Mouse (Mus musculus) forebrain, embryonic 13.5 days (tissue): ENCODE measurements at regions not wholly inside any gene's neighbourhood (a gene's known extent, or its start where the extent isn't known, plus 50 kb on each side); places are given as distances from the start of the nearest gene placed in this dataset.
"Not testable (repeated sequence)": the region's sequence is repeated elsewhere in the genome, so short reads cannot be mapped to it uniquely, and the experiment has no call there.

Experiments used
- ATAC-seq: fragments of 200-750 bp; cut with Nextera tagmentation; 2 replicates; pipeline ENCODE4 v1.8.0; 2017
- H3K27ac ChIP-seq: fragments of 300-500 bp; sonication (generic); 2 replicates; pipeline ENCODE4 v1.5.1; 2015; ENCODE audit warnings: inconsistent platforms, mild to moderate bottlenecking, moderate library complexity
- H3K27me3 ChIP-seq: fragments of 300-500 bp; sonication (generic); 2 replicates; pipeline ENCODE4 v1.6.1; 2015; ENCODE audit warnings: mild to moderate bottlenecking, inconsistent platforms
- H3K36me3 ChIP-seq: fragments of 300-500 bp; sonication (generic); 2 replicates; pipeline ENCODE4 v1.6.1; 2015; ENCODE audit warnings: mild to moderate bottlenecking, inconsistent platforms; ENCODE audit not compliant: poor library complexity, severe bottlenecking
- H3K4me1 ChIP-seq: fragments of 300-500 bp; sonication (generic); 2 replicates; pipeline ENCODE4 v1.6.1; 2015; ENCODE audit warnings: inconsistent platforms
- H3K4me2 ChIP-seq: fragments of 300-500 bp; sonication (generic); 2 replicates; pipeline ENCODE4 v1.6.1; 2015; ENCODE audit warnings: inconsistent platforms, mild to moderate bottlenecking, moderate library complexity
- H3K4me3 ChIP-seq: fragments of 300-500 bp; sonication (generic); 2 replicates; pipeline ENCODE4 v1.5.1; 2015; ENCODE audit warnings: mild to moderate bottlenecking, inconsistent platforms
- H3K9ac ChIP-seq: fragments of 300-500 bp; sonication (generic); 2 replicates; pipeline ENCODE4 v1.6.1; 2015; ENCODE audit warnings: mild to moderate bottlenecking, inconsistent platforms
- H3K9me3 ChIP-seq: fragments of 300-500 bp; sonication (generic); replicated peaks from 2 replicates; pipeline ENCODE4 v1.6.1; 2016; ENCODE audit warnings: inconsistent platforms
- WGBS: fragments of 180-500 bp; shearing (Covaris S2); methylation state at CpG from one replicate; pipeline ENCODE4 v1.1.7; 2015; 5-methylcytosine and 5-hydroxymethylcytosine counted together

DNA sequence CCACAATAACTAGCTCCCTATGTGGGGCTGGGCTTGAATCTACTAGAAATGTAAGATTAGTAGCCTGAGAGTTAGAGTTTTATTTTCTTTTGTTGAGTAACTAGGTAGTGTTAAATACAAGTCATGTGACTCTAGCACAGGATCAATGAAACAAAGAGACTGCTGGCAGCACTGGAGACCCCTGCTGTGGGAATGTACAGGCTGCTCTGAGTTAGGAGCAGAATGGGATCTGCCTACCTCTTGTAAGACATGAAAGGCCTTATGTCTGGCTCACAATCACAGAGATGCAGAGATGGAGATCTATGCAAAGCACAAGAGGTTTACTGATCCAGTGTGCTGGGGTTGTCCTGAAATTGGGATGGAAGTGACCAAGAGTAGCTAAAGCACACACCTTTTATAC lies 193.9 kb upstream of the Kcnmb2 start:
- H3K36me3 ChIP-seq, H3K9ac ChIP-seq, H3K27me3 ChIP-seq, H3K4me3 ChIP-seq, H3K4me2 ChIP-seq, H3K27ac ChIP-seq, H3K9me3 ChIP-seq, H3K4me1 ChIP-seq: not testable (repeated sequence)
- peak; percentile 45; the same call in 1 of the 2 replicates for ATAC-seq

DNA sequence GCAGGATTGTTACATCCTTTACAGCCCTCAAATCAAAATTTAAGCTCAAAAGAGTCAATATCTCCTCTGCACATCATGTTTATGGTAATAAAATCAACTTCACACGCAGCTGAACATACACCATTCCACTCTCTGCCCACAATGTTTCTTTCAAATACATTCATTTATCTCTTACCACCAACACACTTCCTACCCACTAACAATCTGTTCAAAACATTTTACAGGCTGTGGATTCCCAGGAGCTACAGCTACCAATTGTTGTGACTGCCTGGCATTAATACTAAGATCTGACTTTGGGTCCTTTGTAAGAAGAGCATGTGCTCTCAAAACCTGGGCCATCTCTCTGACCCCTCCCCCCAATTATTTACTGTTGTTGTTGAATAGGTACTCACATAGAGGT lies 161.0 kb upstream of the Kcnmb2 start:
- Histone ChIP-seq H3K36me3 (no peaks in the 10 kb centered on the region), H3K9me3 (no peaks in the 10 kb centered on the region; the same call in 1 of the 2 replicates), H3K9ac (no peak overlapping the region), H3K4me3 (no peak overlapping the region), H3K4me1 (no peaks in the 10 kb centered on the region), H3K4me2 (no peak overlapping the region), H3K27ac (no peak overlapping the region), H3K27me3 (no peaks in the 10 kb centered on the region)
- 76% methylated on average over 1 of the region's 1 CpGs for WGBS
- ATAC-seq, result no peak

DNA sequence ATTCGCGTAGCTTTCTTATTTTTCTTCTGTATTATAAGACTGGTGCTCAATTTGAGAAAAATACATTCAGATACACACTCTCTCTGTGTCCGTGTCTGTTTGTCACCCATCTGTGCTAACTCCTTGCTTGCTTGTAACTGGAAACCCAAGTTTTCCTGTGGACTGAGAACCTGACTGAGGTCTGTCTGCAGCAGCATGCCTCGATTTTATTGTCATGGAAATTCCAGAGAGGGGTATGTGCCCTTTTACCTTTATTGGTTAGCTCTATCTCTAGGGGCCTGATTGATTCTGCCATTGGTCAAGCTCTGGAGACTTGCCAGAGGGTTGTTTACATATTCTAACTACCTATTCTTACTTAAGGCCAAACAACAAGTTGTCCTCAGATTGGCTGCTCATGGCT lies 146.4 kb upstream of the Kcnmb2 start:
- ATAC-seq, result no peak
- WGBS, result 83% methylated on average over 4 of the region's 4 CpGs
- H3K4me2 ChIP-seq, result no peak overlapping the region

DNA sequence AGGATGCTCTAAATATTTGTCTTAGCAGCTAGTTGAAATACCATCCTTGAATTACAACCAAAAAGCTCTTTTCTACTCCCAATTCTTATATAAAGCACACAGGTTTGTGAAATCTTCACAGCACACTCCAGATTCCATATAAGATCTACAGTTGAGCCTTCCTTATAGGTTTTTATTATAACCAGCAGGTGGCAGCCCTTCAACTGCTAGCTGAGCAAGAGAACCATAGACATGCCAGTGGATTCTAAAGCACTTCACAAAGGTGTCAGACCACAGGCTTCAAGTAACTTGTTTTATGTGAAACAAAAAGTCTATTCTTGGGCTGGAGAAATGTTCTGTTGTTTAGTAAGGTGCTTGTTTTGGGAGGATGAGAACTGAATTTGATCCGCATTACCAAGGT lies 133.1 kb upstream of the Kcnmb2 start:
- no peaks in the 10 kb centered on the region for H3K27me3 ChIP-seq
- no peak overlapping the region for H3K27ac ChIP-seq
- no peak overlapping the region for H3K4me3 ChIP-seq
- no peaks in the 10 kb centered on the region for H3K36me3 ChIP-seq
- 89% methylated on average over 1 of the region's 1 CpGs for WGBS
- no peaks in the 10 kb centered on the region for H3K4me1 ChIP-seq
- no peak overlapping the region for H3K4me2 ChIP-seq
- H3K9ac ChIP-seq, result no peak overlapping the region
- H3K9me3 ChIP-seq, result no peaks in the 10 kb centered on the region
- no peak for ATAC-seq

More for the DNA sequence above, 146.4 kb upstream of the Kcnmb2 start:
- H3K9ac ChIP-seq, result no peak overlapping the region
- H3K9me3 ChIP-seq, result no peaks in the 10 kb centered on the region; the same call in 1 of the 2 replicates
- no peak overlapping the region for H3K27ac ChIP-seq
- H3K4me3 ChIP-seq, result no peak overlapping the region
- H3K36me3 ChIP-seq, result no peaks in the 10 kb centered on the region
- no peaks in the 10 kb centered on the region for H3K4me1 ChIP-seq
- H3K27me3 ChIP-seq, result no peaks in the 10 kb centered on the region

DNA sequence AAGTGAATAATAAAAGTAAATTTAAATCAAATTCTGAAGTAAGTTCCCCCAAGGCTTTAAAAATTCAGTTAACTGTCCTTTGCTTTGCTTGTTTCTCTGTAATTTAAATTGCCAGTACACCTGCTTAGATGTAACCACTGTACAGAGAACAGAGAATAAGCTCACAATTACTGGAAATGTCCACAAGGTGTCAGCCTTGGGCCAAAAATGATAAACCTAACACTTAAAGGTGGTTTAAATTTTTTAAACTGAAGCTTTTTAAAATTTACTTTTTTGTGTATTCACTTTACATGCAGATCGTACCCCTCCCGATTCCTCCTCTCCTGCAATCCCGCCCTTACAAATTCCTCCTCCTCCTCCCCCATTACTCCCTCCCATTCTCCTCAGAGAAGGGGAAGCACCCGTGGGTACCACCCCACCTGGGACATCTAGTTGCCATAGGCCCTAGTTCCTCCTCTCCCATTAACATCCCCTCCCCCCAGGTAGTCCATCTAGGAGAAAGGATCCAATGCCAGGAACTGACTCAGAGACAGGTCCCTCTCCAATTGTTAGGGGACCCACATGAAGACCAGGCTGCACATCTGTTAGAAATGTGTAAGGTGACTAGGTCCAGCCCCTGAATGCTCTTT lies 111.9 kb upstream of the Kcnmb2 start:
- no peak overlapping the region for H3K27ac ChIP-seq
- H3K36me3 ChIP-seq, result no peaks in the 10 kb centered on the region
- H3K9me3 ChIP-seq, result no peaks in the 10 kb centered on the region
- ATAC-seq, result peak; percentile 81
- no peaks in the 10 kb centered on the region for H3K27me3 ChIP-seq
- no peak overlapping the region for H3K4me3 ChIP-seq
- H3K4me2 ChIP-seq, result no peak overlapping the region
- no peaks in the 10 kb centered on the region for H3K4me1 ChIP-seq
- WGBS, result 32% methylated on average over 4 of the region's 4 CpGs
- no peak overlapping the region for H3K9ac ChIP-seq

DNA sequence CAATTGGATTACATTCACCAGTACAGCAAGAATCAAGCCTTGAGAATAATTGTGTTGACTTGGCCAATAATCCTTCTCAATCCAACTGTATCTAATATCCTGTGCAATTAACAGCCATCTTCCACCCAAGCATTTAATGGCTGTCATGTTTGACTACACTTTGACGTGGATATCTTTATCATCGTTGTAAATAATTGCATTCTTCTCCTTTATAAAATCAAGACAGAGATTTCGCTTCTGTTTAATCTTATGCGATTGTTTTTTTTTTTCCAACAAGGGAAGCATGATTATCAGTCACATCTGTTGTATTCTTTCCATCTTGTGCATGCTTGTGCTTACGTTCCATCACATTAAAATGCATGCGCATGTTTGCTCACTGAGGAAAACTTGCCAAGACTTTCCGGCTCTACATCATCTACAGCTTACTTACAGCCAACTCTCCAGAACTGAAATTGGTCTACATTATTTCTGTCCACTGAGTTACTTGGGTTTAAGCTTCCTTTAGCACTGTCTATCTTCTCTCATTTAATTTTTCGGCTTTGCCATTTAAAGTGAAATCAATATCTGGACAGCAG lies 108.8 kb upstream of the Kcnmb2 start:
- Histone ChIP-seq H3K4me1 (no peaks in the 10 kb centered on the region), H3K9me3 (no peaks in the 10 kb centered on the region), H3K27ac (no peak overlapping the region), H3K4me2 (no peak overlapping the region), H3K9ac (no peak overlapping the region), H3K27me3 (no peaks in the 10 kb centered on the region), H3K4me3 (no peak overlapping the region), H3K36me3 (no peaks in the 10 kb centered on the region)
- no peak for ATAC-seq
- 83% methylated on average over 8 of the region's 8 CpGs for WGBS

DNA sequence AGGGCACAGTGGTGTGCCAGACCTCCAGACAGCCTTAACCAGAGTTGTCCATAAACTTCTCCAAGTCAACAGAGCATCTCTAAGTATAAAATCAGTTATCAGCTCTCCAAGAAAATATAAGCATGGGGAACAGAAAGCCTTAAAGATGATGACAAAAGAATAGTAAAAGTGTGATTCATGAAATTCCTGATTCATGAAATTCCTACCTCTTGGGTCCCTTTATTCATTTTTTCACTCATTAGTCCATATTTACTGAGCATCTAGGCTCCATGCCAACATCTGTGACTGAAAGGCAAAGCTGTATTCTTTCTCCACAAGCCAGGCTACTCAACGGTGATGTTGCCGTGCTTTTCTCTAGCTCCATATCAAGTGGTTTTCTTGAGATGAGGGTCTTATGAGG lies 105.7 kb upstream of the Kcnmb2 start:
- Histone ChIP-seq H3K36me3 (no peaks in the 10 kb centered on the region), H3K9ac (no peak overlapping the region), H3K4me3 (no peak overlapping the region), H3K4me2 (no peak overlapping the region), H3K9me3 (no peaks in the 10 kb centered on the region), H3K27me3 (no peaks in the 10 kb centered on the region), H3K4me1 (no peaks in the 10 kb centered on the region), H3K27ac (no peak overlapping the region)
- WGBS, result 81% methylated on average over 2 of the region's 2 CpGs
- ATAC-seq, result no peak

- WGBS, result 88% methylated on average over 4 of the region's 4 CpGs
- ATAC-seq, result no peak
- H3K9ac ChIP-seq, result no peak overlapping the region
- no peak overlapping the region for H3K4me2 ChIP-seq
- no peak overlapping the region for H3K4me3 ChIP-seq
- no peaks in the 10 kb centered on the region for H3K4me1 ChIP-seq
- H3K36me3 ChIP-seq, result no peaks in the 10 kb centered on the region
- no peaks in the 10 kb centered on the region for H3K27me3 ChIP-seq
- H3K9me3 ChIP-seq, result no peaks in the 10 kb centered on the region
- H3K27ac ChIP-seq, result no peak overlapping the region
These were observed 103.1 kb upstream of the Kcnmb2 start for GRCm38 (mm10) chr3:31799192-31799591.

- no peaks in the 10 kb centered on the region for H3K36me3 ChIP-seq
- no peak overlapping the region for H3K9ac ChIP-seq
- H3K27me3 ChIP-seq, result no peaks in the 10 kb centered on the region
- H3K4me1 ChIP-seq, result no peaks in the 10 kb centered on the region
- ATAC-seq, result no peak
- no peak overlapping the region for H3K4me2 ChIP-seq
- no peaks in the 10 kb centered on the region for H3K9me3 ChIP-seq
- no peak overlapping the region for H3K27ac ChIP-seq
- 69% methylated on average over 5 of the region's 5 CpGs for WGBS
- no peak overlapping the region for H3K4me3 ChIP-seq
These were observed 98.3 kb upstream of the Kcnmb2 start for GRCm38 (mm10) chr3:31804038-31804437.

GRCm38 (mm10) chr3:31807741-31808140 lies 94.6 kb upstream of the Kcnmb2 start:
- Histone ChIP-seq H3K27me3 (no peaks in the 10 kb centered on the region), H3K27ac (no peak overlapping the region), H3K4me3 (no peak overlapping the region), H3K4me1 (no peaks in the 10 kb centered on the region), H3K9me3 (no peaks in the 10 kb centered on the region), H3K36me3 (no peaks in the 10 kb centered on the region), H3K4me2 (no peak overlapping the region), H3K9ac (no peak overlapping the region)
- WGBS, result 84% methylated on average over 2 of the region's 2 CpGs
- ATAC-seq, result no peak

DNA sequence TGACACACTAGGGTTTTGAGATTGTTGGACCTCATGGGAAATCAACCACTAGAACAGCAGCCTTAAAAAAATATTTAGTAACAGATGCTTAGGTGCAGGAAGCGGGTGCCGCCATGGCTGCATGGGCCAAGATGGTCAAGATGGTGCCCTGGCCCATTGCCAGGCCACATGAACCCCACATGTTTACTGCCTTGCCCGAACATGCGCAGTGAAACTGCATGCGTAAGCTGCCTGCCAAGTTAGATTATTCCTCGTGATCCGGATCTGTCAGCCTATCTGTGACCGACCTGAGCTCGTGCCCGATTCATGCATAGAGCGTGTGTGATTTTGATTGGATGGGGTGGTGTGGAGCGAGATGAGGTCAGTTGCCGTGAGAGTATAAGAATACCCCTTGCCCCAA lies 93.2 kb upstream of the Kcnmb2 start:
- H3K4me3 ChIP-seq, H3K9ac ChIP-seq, ATAC-seq, H3K27ac ChIP-seq, H3K4me2 ChIP-seq, H3K27me3 ChIP-seq, H3K9me3 ChIP-seq, H3K4me1 ChIP-seq, H3K36me3 ChIP-seq: not testable (repeated sequence)
- 97% methylated on average over 13 of the region's 13 CpGs for WGBS

GRCm38 (mm10) chr3:31811232-31811631 lies 91.1 kb upstream of the Kcnmb2 start:
- no peaks in the 10 kb centered on the region for H3K36me3 ChIP-seq
- no peak overlapping the region for H3K27ac ChIP-seq
- no peak overlapping the region for H3K4me2 ChIP-seq
- H3K9me3 ChIP-seq, result no peaks in the 10 kb centered on the region
- no peak overlapping the region for H3K9ac ChIP-seq
- no peaks in the 10 kb centered on the region for H3K4me1 ChIP-seq
- no peak for ATAC-seq
- no peak overlapping the region for H3K4me3 ChIP-seq
- H3K27me3 ChIP-seq, result no peaks in the 10 kb centered on the region
- 69% methylated on average over 4 of the region's 4 CpGs for WGBS

DNA sequence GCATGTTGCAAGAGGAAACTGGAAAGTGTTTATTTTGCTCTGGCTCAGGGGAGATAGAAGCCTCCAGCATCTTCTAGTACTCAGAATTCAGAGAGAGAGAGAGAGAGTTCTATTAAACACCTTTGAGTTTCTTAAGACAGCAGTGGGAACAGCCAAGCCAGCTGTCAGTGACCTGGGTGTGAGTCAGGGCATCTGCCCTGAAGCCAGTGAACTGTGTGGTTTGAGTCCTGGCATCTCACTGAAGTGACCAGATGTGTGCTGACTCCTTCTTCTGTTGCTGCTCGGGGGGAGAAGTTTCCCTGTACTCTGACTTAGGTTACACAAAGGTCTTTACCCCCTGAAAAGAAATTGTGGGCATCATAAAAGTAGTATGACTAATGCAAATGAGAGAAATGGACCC lies 70.4 kb upstream of the Kcnmb2 start:
- H3K4me2 ChIP-seq, result no peak overlapping the region
- no peaks in the 10 kb centered on the region for H3K4me1 ChIP-seq
- no peak overlapping the region for H3K27ac ChIP-seq
- 63% methylated on average over 1 of the region's 1 CpGs for WGBS
- no peaks in the 10 kb centered on the region for H3K9me3 ChIP-seq
- H3K36me3 ChIP-seq, result no peaks in the 10 kb centered on the region
- H3K9ac ChIP-seq, result no peak overlapping the region
- ATAC-seq, result no peak
- H3K4me3 ChIP-seq, result no peak overlapping the region
- no peaks in the 10 kb centered on the region for H3K27me3 ChIP-seq
